Mouse (Mus musculus): ENCODE results near the gene Grm7.

GRCm38 (mm10) chr6:110645041-110645410, 355 bp upstream of the Grm7 start:
- TF ChIP-seq CTCF (conservative IDR thresholded peaks at IDR 0.05; ENCODE audit: low read length) (no peak), NANOG (IDR thresholded peaks at IDR 0.05; ENCODE audit: borderline replicate concordance, low read length) (no peak)
